Mouse (Mus musculus): ENCODE results near the gene Erp29.
"Not testable (repeated sequence)": the region's sequence is repeated elsewhere in the genome, so short reads cannot be mapped to it uniquely, and the experiment has no call there.

Erp29 gene

GRCm38 (mm10) chr5:121452026-121452869, at the start of gene Erp29:
TSS of gene Erp29 (minus strand) at chr5:121452506.
- DNase-seq (ENCODE audit: low spot score), result peak; percentile 99

DNA sequence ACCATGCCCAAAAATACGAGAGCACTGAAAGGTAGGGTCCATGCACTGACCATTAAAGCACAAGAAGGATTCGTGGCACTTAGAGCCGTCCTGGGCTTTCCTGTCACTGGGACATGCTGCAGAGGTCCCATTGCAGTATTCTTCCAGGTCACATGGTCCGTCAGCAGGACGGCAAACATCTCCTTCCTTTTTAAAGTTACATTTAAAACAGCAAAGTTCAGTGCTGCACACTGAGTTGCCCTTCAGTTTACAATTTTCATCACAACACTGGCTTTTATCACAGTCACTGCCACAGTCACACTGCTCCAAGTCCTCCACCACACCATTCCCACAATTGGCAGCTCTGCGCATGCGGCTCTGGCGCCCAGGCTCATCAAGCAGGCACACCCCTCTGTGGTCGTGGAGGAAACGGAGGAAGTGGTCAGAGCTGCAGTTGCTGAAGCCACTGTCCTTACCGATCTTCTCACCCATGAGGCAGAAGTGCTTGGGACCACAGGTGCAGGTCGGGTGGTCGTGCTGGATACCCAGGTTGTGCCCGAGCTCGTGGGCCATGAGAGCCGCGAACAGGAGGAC, 49.2 kb upstream of the Erp29 start:
- DNase-seq (ENCODE audit: low spot score), result not testable (repeated sequence)

- DNase-seq (ENCODE audit: low spot score), result no peak
Measured at GRCm38 (mm10) chr5:121500719-121501118, 48.4 kb upstream of the Erp29 start.

DNA sequence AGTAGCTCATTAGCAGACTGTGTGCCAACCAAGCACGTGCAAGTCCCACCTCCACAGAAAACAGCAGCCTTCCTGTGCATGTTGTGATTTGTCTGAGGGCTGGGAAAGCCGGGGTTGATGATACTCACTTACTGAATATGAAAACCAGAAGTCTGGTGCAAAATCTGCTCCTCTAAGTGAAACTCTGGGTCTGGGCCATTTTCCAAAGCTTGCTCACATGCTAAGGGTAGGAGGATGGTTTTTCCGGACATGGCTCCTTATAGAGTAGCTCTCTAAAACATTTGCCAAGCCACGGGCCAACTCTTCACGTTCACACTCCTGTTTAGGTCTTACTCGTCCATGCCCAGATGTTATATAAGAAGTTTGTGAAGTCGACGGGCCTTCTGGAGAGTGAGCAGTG, 41.0 kb upstream of the Erp29 start:
- DNase-seq (ENCODE audit: low spot score), result no peak

GRCm38 (mm10) chr5:121484801-121485200, 32.5 kb upstream of the Erp29 start:
- no peak for DNase-seq (ENCODE audit: low spot score)

GRCm38 (mm10) chr5:121477680-121478079, 25.4 kb upstream of the Erp29 start:
- DNase-seq (ENCODE audit: low spot score), result no peak

DNA sequence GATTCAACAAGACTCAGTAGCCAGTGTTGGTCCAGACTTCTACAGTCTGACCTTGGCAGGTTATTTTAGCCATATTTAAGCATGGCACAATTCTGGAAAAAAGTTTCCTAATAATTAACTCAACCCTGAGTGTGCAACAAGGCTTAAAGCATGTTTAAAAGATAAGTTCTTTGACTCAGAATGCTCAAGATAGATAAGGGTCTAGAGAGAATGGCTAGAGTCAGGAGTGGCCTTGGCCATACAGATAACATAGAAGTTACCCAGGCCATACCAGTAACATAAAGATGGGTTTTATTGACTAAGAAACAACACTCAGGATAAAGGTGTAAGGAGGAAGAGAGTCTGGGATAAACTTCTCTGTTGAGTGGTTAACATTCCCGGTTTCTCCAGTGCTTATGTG, 23.7 kb upstream of the Erp29 start:
- DNase-seq (ENCODE audit: low spot score), result no peak

DNA sequence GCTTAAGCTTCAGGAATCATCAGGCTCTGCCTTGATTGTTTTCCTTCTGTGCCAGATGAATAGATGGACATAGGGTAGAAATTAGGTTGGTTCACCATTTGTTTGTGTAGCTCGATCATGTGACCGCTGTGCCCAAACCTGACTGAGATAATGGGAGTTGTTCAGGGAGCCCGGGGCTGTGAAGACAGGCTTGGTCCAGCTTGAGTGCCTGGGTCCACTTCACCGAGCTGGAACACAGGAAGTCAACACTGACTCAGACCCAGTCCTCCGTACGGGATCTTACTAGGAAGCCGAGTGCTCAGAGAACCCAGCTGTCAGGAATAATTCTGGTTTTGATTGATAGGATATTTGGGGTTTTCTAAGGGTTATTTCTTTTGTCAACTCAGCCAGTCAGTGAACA, 22.3 kb upstream of the Erp29 start:
- no peak for DNase-seq (ENCODE audit: low spot score)

GRCm38 (mm10) chr5:121472411-121472810, 20.1 kb upstream of the Erp29 start:
- no peak for DNase-seq (ENCODE audit: low spot score)

DNA sequence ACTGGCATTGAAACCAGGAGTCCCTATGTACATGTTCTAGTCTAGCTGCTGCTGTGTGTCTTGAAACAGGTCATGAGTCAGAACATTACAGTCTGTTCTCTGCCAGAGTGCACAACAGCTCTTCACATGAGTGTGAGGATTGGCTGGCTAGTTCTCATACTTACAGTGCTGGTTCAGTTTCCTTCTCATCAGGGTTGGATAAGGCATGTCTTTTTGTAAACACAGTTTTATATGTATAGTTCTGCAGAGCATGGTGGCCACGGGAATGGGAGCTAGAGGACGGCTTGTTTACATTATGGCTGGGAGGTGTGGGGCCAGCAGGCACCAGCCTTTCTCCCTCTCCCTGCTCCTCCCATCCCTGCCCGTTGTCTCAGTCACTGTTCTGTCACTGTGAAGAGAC, 17.3 kb upstream of the Erp29 start:
- DNase-seq (ENCODE audit: low spot score), result no peak

- no peak for DNase-seq (ENCODE audit: low spot score)
Measured at GRCm38 (mm10) chr5:121463601-121464250, 11.4 kb upstream of the Erp29 start.

DNA sequence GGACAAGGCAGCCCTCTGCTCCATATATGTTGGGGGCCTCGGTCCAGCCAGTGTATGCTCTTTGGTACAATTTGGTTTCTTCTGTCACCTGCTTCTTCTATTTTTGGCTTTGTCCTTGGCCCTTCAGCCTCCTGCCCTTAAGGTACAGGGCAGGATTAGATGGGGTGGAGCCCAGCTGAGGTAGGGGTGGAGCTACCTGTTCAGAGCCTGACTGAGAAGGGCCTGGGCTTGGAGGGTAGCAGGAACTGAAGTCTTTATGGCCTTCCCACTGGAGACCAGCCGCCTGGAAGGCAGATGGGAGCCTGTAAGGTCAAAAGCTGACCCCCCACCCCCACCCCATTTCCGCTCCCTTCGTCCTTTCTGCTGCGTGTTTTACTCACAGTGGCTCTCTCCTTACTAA, 10.7 kb upstream of the Erp29 start:
- DNase-seq (ENCODE audit: low spot score), result no peak

DNA sequence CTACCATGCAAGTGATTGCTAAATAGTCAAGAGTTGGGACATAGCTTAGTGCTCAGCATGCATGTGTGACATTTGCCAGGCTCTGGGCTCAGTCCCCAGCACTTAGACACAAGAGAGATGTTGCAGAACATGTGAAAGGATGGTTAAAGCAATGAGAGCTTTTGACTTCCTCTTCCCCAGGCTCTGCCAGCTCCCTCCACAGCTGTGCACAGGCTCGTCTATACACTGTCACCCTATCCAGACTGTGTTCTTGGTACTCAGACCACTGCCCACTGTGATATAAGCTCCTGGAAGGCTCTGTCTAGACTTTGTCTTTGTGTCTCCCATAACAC, 9.8 kb upstream of the Erp29 start:
- DNase-seq (ENCODE audit: low spot score), result no peak

DNA sequence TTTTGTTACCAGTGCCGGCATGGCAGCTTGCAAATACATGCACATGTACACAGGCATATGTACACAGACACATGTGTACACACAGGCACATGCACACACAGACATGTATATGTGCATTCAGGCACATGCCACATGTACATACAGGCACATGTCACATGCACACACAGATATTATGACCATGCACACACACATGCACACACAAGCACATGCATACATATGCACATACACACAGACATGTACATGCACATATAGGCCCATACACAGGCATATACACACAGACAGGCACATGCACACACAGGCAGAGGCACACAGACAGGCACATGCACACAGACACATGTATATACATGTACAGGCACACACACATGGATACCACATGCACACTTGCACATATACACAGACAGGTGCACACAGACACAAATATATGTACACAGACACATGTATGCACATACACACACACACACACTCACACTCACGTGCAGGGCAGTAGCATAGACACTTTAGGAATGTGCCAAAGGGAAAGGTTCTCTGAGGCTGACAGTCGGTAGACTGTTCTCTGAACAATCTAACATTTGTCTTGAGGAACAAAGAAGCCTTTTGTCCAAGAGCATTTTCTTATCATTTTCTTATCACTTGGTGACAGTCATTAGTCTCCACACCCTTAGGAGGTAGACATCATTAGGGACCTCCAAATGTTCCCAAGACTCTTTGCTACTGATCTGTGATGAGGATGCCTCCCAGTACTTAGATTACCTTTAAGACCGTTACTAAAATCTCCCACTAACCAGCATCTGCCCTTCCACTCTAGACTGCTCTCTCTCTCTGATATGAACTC, 9.2 kb upstream of the Erp29 start:
- DNase-seq (ENCODE audit: low spot score), result no peak

DNA sequence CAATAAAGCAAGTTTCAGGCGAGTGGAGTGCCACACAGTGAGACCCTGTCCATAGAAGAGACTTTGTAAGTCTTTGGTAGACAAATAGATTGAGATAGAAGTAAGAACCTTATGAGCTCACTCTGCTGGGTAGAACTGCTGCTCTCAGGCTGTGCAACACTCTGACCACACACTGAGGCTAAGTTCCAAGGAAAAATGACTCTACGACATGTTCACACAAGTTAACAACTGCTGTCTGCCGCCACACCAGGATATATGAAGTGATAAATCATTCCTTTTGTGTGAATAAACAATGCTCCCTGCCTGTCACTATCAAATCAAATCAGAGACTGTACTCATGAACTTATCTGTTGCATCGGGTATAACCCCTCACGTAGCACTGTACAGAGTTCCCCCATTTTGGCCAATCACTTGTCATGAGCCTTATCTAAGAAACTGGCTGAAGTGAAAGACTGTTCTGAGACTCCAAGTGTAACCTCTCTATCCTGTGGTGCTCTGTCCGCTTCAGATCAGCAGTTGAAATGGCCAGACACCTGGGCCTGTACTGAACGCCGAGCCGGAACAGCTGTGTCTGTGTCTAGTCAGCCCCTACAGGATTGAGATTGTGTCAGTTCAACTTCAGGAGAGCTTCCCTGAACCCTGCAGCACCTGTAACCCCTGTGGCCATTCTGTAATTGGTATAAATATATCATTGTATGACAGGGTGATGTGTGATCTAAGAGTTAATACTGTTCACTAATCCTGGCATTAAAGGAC, 3.4 kb upstream of the Erp29 start:
- DNase-seq (ENCODE audit: low spot score), result no peak

DNA sequence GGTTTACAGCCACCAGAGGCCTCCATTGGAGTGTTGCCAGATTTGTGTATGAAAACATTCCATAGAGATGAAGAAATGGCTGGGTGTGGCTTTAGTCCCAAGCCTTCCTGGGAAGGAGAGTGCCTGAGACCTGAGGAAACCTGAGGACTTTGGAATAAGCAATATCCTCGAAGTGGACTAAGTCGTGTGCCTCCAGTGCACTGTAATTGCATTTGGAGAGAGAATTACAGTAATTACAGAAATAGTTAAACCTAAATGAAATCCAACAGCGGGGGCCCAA, 2.1 kb upstream of the Erp29 start:
- DNase-seq (ENCODE audit: low spot score), result no peak

DNA sequence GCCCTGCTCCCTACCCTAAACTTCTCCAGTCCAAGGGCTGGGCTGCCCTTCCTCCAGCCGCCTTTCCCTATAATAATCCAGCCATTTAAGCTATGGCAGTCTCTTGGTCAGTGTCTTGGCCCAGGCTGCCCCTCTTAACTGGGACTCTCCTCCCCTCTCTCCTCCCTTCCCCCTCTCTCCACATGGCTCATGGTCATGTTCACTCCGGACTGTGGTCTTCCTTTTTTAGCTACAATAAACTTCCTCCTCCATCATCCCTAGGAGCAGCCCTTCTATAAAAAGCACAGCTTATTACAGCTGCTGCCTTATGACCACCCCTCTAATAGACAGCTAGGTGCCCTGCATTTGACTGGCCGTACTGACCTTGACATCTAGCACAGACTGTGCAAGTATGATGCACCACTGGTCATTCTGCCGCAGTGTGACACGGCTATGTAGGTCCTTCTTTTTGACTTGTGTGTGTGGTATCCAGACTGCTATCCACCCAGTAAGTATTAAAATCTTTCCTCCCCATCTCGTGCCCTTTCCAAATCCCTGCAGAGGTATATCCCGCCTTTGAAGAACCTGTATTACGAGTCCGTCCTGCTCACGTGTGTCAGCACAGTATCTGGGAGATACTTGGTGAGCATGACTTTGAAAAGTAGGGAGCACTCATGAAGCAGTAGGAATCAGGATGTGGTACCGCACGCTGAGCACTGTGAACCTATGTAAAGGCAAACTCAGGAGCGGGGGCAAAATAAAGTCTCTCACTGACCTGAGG, 1.6 kb upstream of the Erp29 start:
- no peak for DNase-seq (ENCODE audit: low spot score)

DNA sequence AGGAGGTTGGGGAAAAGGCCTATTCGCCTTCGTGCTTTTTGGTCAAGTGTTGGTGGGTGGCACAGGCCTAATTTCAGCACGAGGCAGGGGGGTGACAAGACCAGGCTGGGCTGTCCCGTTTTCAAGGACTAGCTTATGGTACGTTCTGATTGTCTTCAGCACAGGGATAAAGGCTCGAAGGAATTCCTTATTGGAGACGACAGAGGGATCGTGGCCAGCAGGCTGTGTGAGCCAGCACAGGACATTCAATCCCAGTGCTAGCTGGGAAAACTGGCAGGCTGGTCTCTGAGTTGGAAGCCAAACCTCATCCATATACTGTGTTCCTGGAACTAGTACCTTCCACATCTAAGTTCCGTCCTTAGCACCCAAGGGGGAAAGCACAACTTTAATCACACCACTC, 600 bp upstream of the Erp29 start:
- no peak for DNase-seq (ENCODE audit: low spot score)

GRCm38 (mm10) chr5:121451644-121452025, 671 bp downstream of the Erp29 start, which contains the start of gene Tmem116:
TSS of gene Tmem116 (plus strand) at chr5:121451893.
- no peak for DNase-seq (ENCODE audit: low spot score)

GRCm38 (mm10) chr5:121451203-121451602, 1.1 kb downstream of the Erp29 start:
- no peak for DNase-seq (ENCODE audit: low spot score)

DNA sequence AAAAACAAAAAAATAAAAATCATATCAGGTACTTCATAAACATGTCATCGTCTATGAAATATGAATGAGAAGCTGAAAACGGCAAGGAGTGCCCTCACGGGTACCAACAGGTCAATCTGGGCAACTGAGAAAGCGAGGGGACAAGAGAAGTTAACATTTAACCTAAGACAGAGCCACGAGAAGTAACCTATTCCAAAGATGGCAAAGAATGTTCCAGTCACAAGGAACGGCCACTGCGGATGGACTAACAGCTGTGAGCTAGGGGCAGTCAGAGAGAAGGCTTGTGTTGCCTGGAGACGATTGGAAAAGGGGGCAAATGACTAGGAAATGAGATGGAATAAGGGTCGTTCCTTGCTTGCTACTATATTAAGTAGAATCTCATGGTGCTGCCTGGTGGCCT, 1.8 kb downstream of the Erp29 start:
- no peak for DNase-seq (ENCODE audit: low spot score)

Measured in ovary, postnatal 10 days (tissue).